Mouse (Mus musculus): ENCODE data around the gene Spata7. TPM values are rescaled to one million over a fixed set of nuclear protein-coding genes. Genes with fewer than 3 reads are reported as not detected.

The Spata7 gene
- total and polyA plus RNA-seq, 2 experiments, result 0.43 to 3.5 TPM

GRCm38 (mm10) chr12:98628260-98628970 lies 458 bp downstream of the Spata7 start:
- TF ChIP-seq CTCF (IDR thresholded peaks at IDR 0.05; ENCODE audit: low read depth, low read length) (no peak), POLR2A (IDR thresholded peaks at IDR 0.05; ENCODE audit: extremely low read depth, insufficient read depth, low read length) (no peak)
- Histone ChIP-seq H3K27me3 (ENCODE audit: control insufficient read depth, insufficient read depth, low read length) (no peaks in the 10 kb centered on the region), H3K4me1 (ENCODE audit: control insufficient read depth, insufficient read depth, low read length) (peaks cover 2% of the 10 kb centered on the region; the same call in 1 of the 2 replicates), H3K27ac (replicated peaks; ENCODE audit: insufficient read depth, low read depth, low read length) (no peak overlapping the region), H3K36me3 (ENCODE audit: control insufficient read depth, insufficient read depth, low read length) (no peaks in the 10 kb centered on the region), H3K79me2 (ENCODE audit: control insufficient read depth, insufficient read depth, low read length) (no peaks in the 10 kb centered on the region), H3K9ac (ENCODE audit: low read depth, low read length) (peak overlapping the region; percentile 79), H3K4me3 (ENCODE audit: insufficient read depth, low read depth, low read length) (peak overlapping the region; percentile 89)
- WGBS, result 2% methylated on average over 16 of the region's 16 CpGs
- DNase-seq (ENCODE audit: extremely low read depth, low read depth, low spot score), result no peak

- no peak for TF ChIP-seq POLR2A (IDR thresholded peaks at IDR 0.05; ENCODE audit: extremely low read depth, insufficient read depth, low read length)
- no peak for TF ChIP-seq CTCF (IDR thresholded peaks at IDR 0.05; ENCODE audit: low read depth, low read length)
- H3K79me2 ChIP-seq (ENCODE audit: control insufficient read depth, insufficient read depth, low read length), result no peaks in the 10 kb centered on the region
Measured at GRCm38 (mm10) chr12:98644852-98645251, 16.9 kb downstream of the Spata7 start.

GRCm38 (mm10) chr12:98656873-98657272 lies 28.9 kb downstream of the Spata7 start:
- TF ChIP-seq POLR2A (IDR thresholded peaks at IDR 0.05; ENCODE audit: extremely low read depth, insufficient read depth, low read length) (no peak), CTCF (IDR thresholded peaks at IDR 0.05; ENCODE audit: low read depth, low read length) (no peak)

More at GRCm38 (mm10) chr12:98644852-98645251, 16.9 kb downstream of the Spata7 start:
- Histone ChIP-seq H3K27me3 (ENCODE audit: control insufficient read depth, insufficient read depth, low read length) (no peaks in the 10 kb centered on the region), H3K36me3 (ENCODE audit: control insufficient read depth, insufficient read depth, low read length) (no peaks in the 10 kb centered on the region; the same call in 1 of the 2 replicates), H3K4me1 (ENCODE audit: control insufficient read depth, insufficient read depth, low read length) (no peaks in the 10 kb centered on the region), H3K27ac (replicated peaks; ENCODE audit: insufficient read depth, low read depth, low read length) (no peak overlapping the region), H3K9ac (ENCODE audit: low read depth, low read length) (no peak overlapping the region), H3K4me3 (ENCODE audit: insufficient read depth, low read depth, low read length) (no peak overlapping the region)
- DNase-seq (ENCODE audit: extremely low read depth, low read depth, low spot score), result no peak

GRCm38 (mm10) chr12:98662617-98663016 lies 34.7 kb downstream of the Spata7 start:
- Histone ChIP-seq H3K4me1 (ENCODE audit: control insufficient read depth, insufficient read depth, low read length) (no peaks in the 10 kb centered on the region), H3K36me3 (ENCODE audit: control insufficient read depth, insufficient read depth, low read length) (peaks cover 9% of the 10 kb centered on the region), H3K4me3 (ENCODE audit: insufficient read depth, low read depth, low read length) (no peak overlapping the region), H3K9ac (ENCODE audit: low read depth, low read length) (no peak overlapping the region), H3K27ac (replicated peaks; ENCODE audit: insufficient read depth, low read depth, low read length) (no peak overlapping the region), H3K79me2 (ENCODE audit: control insufficient read depth, insufficient read depth, low read length) (no peaks in the 10 kb centered on the region), H3K27me3 (ENCODE audit: control insufficient read depth, insufficient read depth, low read length) (no peaks in the 10 kb centered on the region)
- TF ChIP-seq CTCF (IDR thresholded peaks at IDR 0.05; ENCODE audit: low read depth, low read length) (no peak), POLR2A (IDR thresholded peaks at IDR 0.05; ENCODE audit: extremely low read depth, insufficient read depth, low read length) (no peak)
- DNase-seq (ENCODE audit: extremely low read depth, low read depth, low spot score), result no peak
- 96% methylated on average over 7 of the region's 7 CpGs for WGBS

More at GRCm38 (mm10) chr12:98656873-98657272, 28.9 kb downstream of the Spata7 start:
- Histone ChIP-seq H3K79me2 (ENCODE audit: control insufficient read depth, insufficient read depth, low read length) (no peaks in the 10 kb centered on the region), H3K4me3 (ENCODE audit: insufficient read depth, low read depth, low read length) (no peak overlapping the region), H3K27me3 (ENCODE audit: control insufficient read depth, insufficient read depth, low read length) (no peaks in the 10 kb centered on the region), H3K36me3 (ENCODE audit: control insufficient read depth, insufficient read depth, low read length) (peaks cover 4% of the 10 kb centered on the region; the same call in 1 of the 2 replicates), H3K27ac (replicated peaks; ENCODE audit: insufficient read depth, low read depth, low read length) (no peak overlapping the region), H3K4me1 (ENCODE audit: control insufficient read depth, insufficient read depth, low read length) (no peaks in the 10 kb centered on the region), H3K9ac (ENCODE audit: low read depth, low read length) (no peak overlapping the region)
- DNase-seq (ENCODE audit: extremely low read depth, low read depth, low spot score), result no peak
- WGBS, result 89% methylated on average over 2 of the region's 2 CpGs

GRCm38 (mm10) chr12:98668132-98668814 lies 40.3 kb downstream of the Spata7 start:
- 68% methylated on average over 10 of the region's 10 CpGs for WGBS
- H3K4me3 ChIP-seq (ENCODE audit: insufficient read depth, low read depth, low read length), result no peak overlapping the region
- H3K27me3 ChIP-seq (ENCODE audit: control insufficient read depth, insufficient read depth, low read length), result no peaks in the 10 kb centered on the region
- no peaks in the 10 kb centered on the region for H3K79me2 ChIP-seq (ENCODE audit: control insufficient read depth, insufficient read depth, low read length)
- no peak overlapping the region for H3K27ac ChIP-seq (replicated peaks; ENCODE audit: insufficient read depth, low read depth, low read length)
- no peak for TF ChIP-seq CTCF (IDR thresholded peaks at IDR 0.05; ENCODE audit: low read depth, low read length)
- TF ChIP-seq POLR2A (IDR thresholded peaks at IDR 0.05; ENCODE audit: extremely low read depth, insufficient read depth, low read length), result no peak
- no peaks in the 10 kb centered on the region for H3K4me1 ChIP-seq (ENCODE audit: control insufficient read depth, insufficient read depth, low read length)
- peak; percentile 22 for DNase-seq (ENCODE audit: extremely low read depth, low read depth, low spot score)
- H3K9ac ChIP-seq (ENCODE audit: low read depth, low read length), result no peak overlapping the region
- no peaks in the 10 kb centered on the region; the same call in 1 of the 2 replicates for H3K36me3 ChIP-seq (ENCODE audit: control insufficient read depth, insufficient read depth, low read length)

Measured in liver, adult 2 months (tissue).